Mouse (Mus musculus) cerebellum, adult 2 months (tissue): Measurements from ENCODE around the gene Sik1.

Experiments used
- CTCF ChIP-seq: fragments of 200-500 bp; IDR thresholded peaks from 2 replicates; pipeline ENCODE4 v1.5.1; 2011; ENCODE audit warnings: low read depth, mild to moderate bottlenecking, control low read depth, low read length, moderate library complexity, borderline replicate concordance; ENCODE audit not compliant: insufficient read depth
- POLR2A ChIP-seq: fragments of 200-500 bp; IDR thresholded peaks from 2 replicates; pipeline ENCODE4 v1.6.1; 2011; ENCODE audit warnings: low read length, control low read depth, borderline replicate concordance; ENCODE audit not compliant: insufficient read depth

DNA sequence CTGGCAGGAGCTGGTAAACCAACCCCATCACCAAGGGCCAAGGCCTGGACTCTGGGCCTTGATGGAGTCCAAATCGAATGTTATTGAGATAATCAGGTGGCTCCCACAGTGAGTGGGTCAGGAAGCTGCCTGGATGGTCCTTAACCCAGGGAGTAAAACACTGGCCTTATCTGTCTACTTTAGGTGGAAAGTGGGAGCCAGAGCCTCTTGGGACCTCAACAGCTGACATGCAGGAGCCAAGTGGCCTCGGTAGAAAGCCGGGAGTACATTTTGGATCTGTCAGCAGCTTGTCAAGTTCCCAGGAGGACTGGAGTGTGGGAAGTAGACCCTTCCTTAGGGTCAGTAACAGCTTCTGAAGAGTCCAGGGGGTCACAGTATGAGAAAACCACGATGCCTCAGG, 59.7 kb downstream of the Sik1 start:
- TF ChIP-seq CTCF (no peak), POLR2A (no peak)
